Mouse (Mus musculus): ENCODE results near the gene Hirip3.

Hirip3 gene

GRCm38 (mm10) chr7:126861429-126862130 lies at the start of gene Hirip3:
Gene Hirip3 (plus strand): TSS chr7:126861972.
- DNase-seq: peak; percentile 97

- no peak for DNase-seq
These were observed 46.0 kb upstream of the Hirip3 start for GRCm38 (mm10) chr7:126815726-126816222.

GRCm38 (mm10) chr7:126816494-126816893 lies 45.3 kb upstream of the Hirip3 start:
- no peak for DNase-seq

GRCm38 (mm10) chr7:126817595-126817994 lies 44.2 kb upstream of the Hirip3 start:
- DNase-seq: no peak

- no peak for DNase-seq
These were observed 43.0 kb upstream of the Hirip3 start for GRCm38 (mm10) chr7:126818818-126819217.

GRCm38 (mm10) chr7:126821835-126822511 lies 39.8 kb upstream of the Hirip3 start:
- DNase-seq: peak; percentile 78

GRCm38 (mm10) chr7:126822741-126823140 lies 39.0 kb upstream of the Hirip3 start:
- no peak for DNase-seq

- no peak for DNase-seq
These were observed 38.5 kb upstream of the Hirip3 start for GRCm38 (mm10) chr7:126823202-126823711.

- DNase-seq: no peak
These were observed 37.8 kb upstream of the Hirip3 start for GRCm38 (mm10) chr7:126823940-126824339.

GRCm38 (mm10) chr7:126825403-126825802 lies 36.4 kb upstream of the Hirip3 start:
- no peak for DNase-seq

GRCm38 (mm10) chr7:126825952-126826351 lies 35.8 kb upstream of the Hirip3 start:
- no peak for DNase-seq

GRCm38 (mm10) chr7:126831539-126831938 lies 30.2 kb upstream of the Hirip3 start, which contains the start of gene 4930451I11Rik:
Gene 4930451I11Rik (minus strand): TSS chr7:126831639.
- DNase-seq: no peak

- DNase-seq: peak; percentile 81
These were observed 29.7 kb upstream of the Hirip3 start for GRCm38 (mm10) chr7:126832036-126832598.

- no peak for DNase-seq
These were observed 28.5 kb upstream of the Hirip3 start for GRCm38 (mm10) chr7:126833294-126833693.

- DNase-seq: no peak
These were observed 18.5 kb upstream of the Hirip3 start for GRCm38 (mm10) chr7:126843276-126843675.

GRCm38 (mm10) chr7:126845516-126845915 lies 16.3 kb upstream of the Hirip3 start:
- DNase-seq: no peak

- no peak for DNase-seq
These were observed 14.7 kb upstream of the Hirip3 start, which contains the start of gene Doc2a for GRCm38 (mm10) chr7:126847116-126847420. Gene Doc2a (plus strand): TSS chr7:126847416.

- no peak for DNase-seq
These were observed 14.1 kb upstream of the Hirip3 start for GRCm38 (mm10) chr7:126847421-126848398.

- DNase-seq: peak; percentile 62
These were observed 13.0 kb upstream of the Hirip3 start for GRCm38 (mm10) chr7:126848794-126849193.

GRCm38 (mm10) chr7:126850161-126850560 lies 11.6 kb upstream of the Hirip3 start:
- DNase-seq: no peak

GRCm38 (mm10) chr7:126851192-126851591 lies 10.6 kb upstream of the Hirip3 start:
- no peak for DNase-seq

GRCm38 (mm10) chr7:126853454-126853853 lies 8.3 kb upstream of the Hirip3 start:
- no peak for DNase-seq
